Mouse (Mus musculus): ENCODE measurements at regions not wholly inside any gene's neighbourhood (a gene's known extent, or its start where the extent isn't known, plus 50 kb on each side); places are given as distances from the start of the nearest gene placed in this dataset.

- no peak overlapping the region for H3K27ac ChIP-seq
- no peaks in the 10 kb centered on the region for H3K9me3 ChIP-seq (replicated peaks; ENCODE audit: low read length)
- no peaks in the 10 kb centered on the region for H3K27me3 ChIP-seq (ENCODE audit: insufficient read depth, low read length)
- no peak overlapping the region for H3K9ac ChIP-seq (ENCODE audit: low read depth, low read length)
- no peak for TF ChIP-seq CTCF (IDR thresholded peaks at IDR 0.05; ENCODE audit: low read depth)
- no peaks in the 10 kb centered on the region for H3K36me3 ChIP-seq (ENCODE audit: insufficient read depth, low read length)
- no peak overlapping the region for H3K4me3 ChIP-seq (replicated peaks; ENCODE audit: low read depth, low read length)
- H3K4me1 ChIP-seq (replicated peaks; ENCODE audit: insufficient read depth, low read length): no peaks in the 10 kb centered on the region
- H3K4me2 ChIP-seq (ENCODE audit: low read length): no peak overlapping the region
- 82% methylated on average over 2 of the region's 2 CpGs for WGBS
- DNase-seq (ENCODE audit: low spot score) (no peak), ATAC-seq (replicated peaks; ENCODE audit: low FRiP score, low read depth) (no peak)
These were observed 92.9 kb downstream of the Sox4 start for GRCm38 (mm10) chr13:28860601-28861000.

GRCm38 (mm10) chr13:28859829-28860427 is 93.6 kb downstream of the Sox4 start:
- Histone ChIP-seq H3K27me3 (ENCODE audit: insufficient read depth, low read length) (no peaks in the 10 kb centered on the region), H3K9me3 (replicated peaks; ENCODE audit: low read length) (no peaks in the 10 kb centered on the region), H3K27ac (no peak overlapping the region), H3K4me3 (replicated peaks; ENCODE audit: low read depth, low read length) (no peak overlapping the region), H3K36me3 (ENCODE audit: insufficient read depth, low read length) (no peaks in the 10 kb centered on the region), H3K9ac (ENCODE audit: low read depth, low read length) (no peak overlapping the region), H3K4me1 (replicated peaks; ENCODE audit: insufficient read depth, low read length) (no peaks in the 10 kb centered on the region), H3K4me2 (ENCODE audit: low read length) (no peak overlapping the region)
- WGBS: 63% methylated on average over 11 of the region's 11 CpGs
- no peak for TF ChIP-seq CTCF (IDR thresholded peaks at IDR 0.05; ENCODE audit: low read depth)
- no peak for DNase-seq (ENCODE audit: low spot score)
- ATAC-seq (replicated peaks; ENCODE audit: low FRiP score, low read depth): no peak

GRCm38 (mm10) chr13:28858001-28858400 is 95.5 kb downstream of the Sox4 start:
- Histone ChIP-seq H3K27me3 (ENCODE audit: insufficient read depth, low read length) (no peaks in the 10 kb centered on the region), H3K9me3 (replicated peaks; ENCODE audit: low read length) (no peaks in the 10 kb centered on the region), H3K4me3 (replicated peaks; ENCODE audit: low read depth, low read length) (no peak overlapping the region), H3K36me3 (ENCODE audit: insufficient read depth, low read length) (no peaks in the 10 kb centered on the region), H3K4me2 (ENCODE audit: low read length) (no peak overlapping the region), H3K9ac (ENCODE audit: low read depth, low read length) (no peak overlapping the region), H3K4me1 (replicated peaks; ENCODE audit: insufficient read depth, low read length) (no peaks in the 10 kb centered on the region), H3K27ac (no peak overlapping the region)
- WGBS: 82% methylated on average over 6 of the region's 6 CpGs
- ATAC-seq (replicated peaks; ENCODE audit: low FRiP score, low read depth) (no peak), DNase-seq (ENCODE audit: low spot score) (no peak)
- TF ChIP-seq CTCF (IDR thresholded peaks at IDR 0.05; ENCODE audit: low read depth): no peak

- 89% methylated on average over 6 of the region's 6 CpGs for WGBS
- Histone ChIP-seq H3K4me2 (ENCODE audit: low read length) (no peak overlapping the region), H3K9me3 (replicated peaks; ENCODE audit: low read length) (no peaks in the 10 kb centered on the region), H3K27me3 (ENCODE audit: insufficient read depth, low read length) (no peaks in the 10 kb centered on the region), H3K4me1 (replicated peaks; ENCODE audit: insufficient read depth, low read length) (no peaks in the 10 kb centered on the region), H3K9ac (ENCODE audit: low read depth, low read length) (no peak overlapping the region), H3K27ac (no peak overlapping the region), H3K36me3 (ENCODE audit: insufficient read depth, low read length) (no peaks in the 10 kb centered on the region), H3K4me3 (replicated peaks; ENCODE audit: low read depth, low read length) (no peak overlapping the region)
- DNase-seq (ENCODE audit: low spot score): no peak
- TF ChIP-seq CTCF (IDR thresholded peaks at IDR 0.05; ENCODE audit: low read depth): no peak
- no peak for ATAC-seq (replicated peaks; ENCODE audit: low FRiP score, low read depth)
These were observed 96.3 kb downstream of the Sox4 start for GRCm38 (mm10) chr13:28857201-28857600.

- no peak overlapping the region for H3K9ac ChIP-seq (ENCODE audit: low read depth, low read length)
- no peak for ATAC-seq (replicated peaks; ENCODE audit: low FRiP score, low read depth)
These were observed 97.0 kb downstream of the Sox4 start for GRCm38 (mm10) chr13:28856472-28856871.

GRCm38 (mm10) chr13:28854247-28854646 is 99.3 kb downstream of the Sox4 start:
- Histone ChIP-seq H3K9ac (ENCODE audit: low read depth, low read length) (no peak overlapping the region), H3K27ac (no peak overlapping the region), H3K36me3 (ENCODE audit: insufficient read depth, low read length) (no peaks in the 10 kb centered on the region), H3K4me2 (ENCODE audit: low read length) (no peak overlapping the region), H3K4me3 (replicated peaks; ENCODE audit: low read depth, low read length) (no peak overlapping the region), H3K27me3 (ENCODE audit: insufficient read depth, low read length) (no peaks in the 10 kb centered on the region), H3K4me1 (replicated peaks; ENCODE audit: insufficient read depth, low read length) (no peaks in the 10 kb centered on the region), H3K9me3 (replicated peaks; ENCODE audit: low read length) (no peaks in the 10 kb centered on the region)
- WGBS: 86% methylated on average over 9 of the region's 9 CpGs
- ATAC-seq (replicated peaks; ENCODE audit: low FRiP score, low read depth) (no peak), DNase-seq (ENCODE audit: low spot score) (no peak)
- no peak for TF ChIP-seq CTCF (IDR thresholded peaks at IDR 0.05; ENCODE audit: low read depth)

More at GRCm38 (mm10) chr13:28856472-28856871, 97.0 kb downstream of the Sox4 start:
- H3K27ac ChIP-seq: no peak overlapping the region
- H3K4me1 ChIP-seq (replicated peaks; ENCODE audit: insufficient read depth, low read length): no peaks in the 10 kb centered on the region
- no peak for TF ChIP-seq CTCF (IDR thresholded peaks at IDR 0.05; ENCODE audit: low read depth)
- 81% methylated on average over 4 of the region's 4 CpGs for WGBS
- no peak overlapping the region for H3K4me3 ChIP-seq (replicated peaks; ENCODE audit: low read depth, low read length)
- no peaks in the 10 kb centered on the region for H3K36me3 ChIP-seq (ENCODE audit: insufficient read depth, low read length)
- H3K4me2 ChIP-seq (ENCODE audit: low read length): no peak overlapping the region
- no peak for DNase-seq (ENCODE audit: low spot score)
- H3K27me3 ChIP-seq (ENCODE audit: insufficient read depth, low read length): no peaks in the 10 kb centered on the region
- no peaks in the 10 kb centered on the region for H3K9me3 ChIP-seq (replicated peaks; ENCODE audit: low read length)

- H3K9me3 ChIP-seq (replicated peaks; ENCODE audit: low read length): no peaks in the 10 kb centered on the region
- no peak for TF ChIP-seq CTCF (IDR thresholded peaks at IDR 0.05; ENCODE audit: low read depth)
- no peak overlapping the region for H3K27ac ChIP-seq
- 80% methylated on average over 5 of the region's 5 CpGs for WGBS
- H3K4me3 ChIP-seq (replicated peaks; ENCODE audit: low read depth, low read length): no peak overlapping the region
- H3K36me3 ChIP-seq (ENCODE audit: insufficient read depth, low read length): no peaks in the 10 kb centered on the region
- no peak overlapping the region for H3K4me2 ChIP-seq (ENCODE audit: low read length)
- ATAC-seq (replicated peaks; ENCODE audit: low FRiP score, low read depth): no peak
- DNase-seq (ENCODE audit: low spot score): no peak
- H3K9ac ChIP-seq (ENCODE audit: low read depth, low read length): no peak overlapping the region
- H3K27me3 ChIP-seq (ENCODE audit: insufficient read depth, low read length): no peaks in the 10 kb centered on the region
- no peaks in the 10 kb centered on the region for H3K4me1 ChIP-seq (replicated peaks; ENCODE audit: insufficient read depth, low read length)
These were observed 105.2 kb downstream of the Sox4 start for GRCm38 (mm10) chr13:28848305-28848704.
